Mouse (Mus musculus): ENCODE results near the gene Aagab.

GRCm38 (mm10) chr9:63647581-63648519 is 45.4 kb downstream of the Aagab start:
- TF ChIP-seq POLR2A (IDR thresholded peaks at IDR 0.05; ENCODE audit: low read depth, low read length) (no peak), CTCF (IDR thresholded peaks at IDR 0.05; ENCODE audit: borderline replicate concordance, insufficient read depth, low read length) (no peak)
